Mouse (Mus musculus) forebrain, embryonic 11.5 days (tissue): ENCODE data around the gene Grk3. TPM values are rescaled to one million over a fixed set of nuclear protein-coding genes. Genes with fewer than 3 reads are reported as not detected.

Experiments
- ATAC-seq: fragments of 200-750 bp; cut with Nextera tagmentation; replicated peaks from 2 replicates; pipeline ENCODE4 v1.8.0; 2017; ENCODE audit warnings: moderate TSS enrichment; ENCODE audit not compliant: low FRiP score
- DNase-seq: peaks from one replicate; pipeline ENCODE4 v3.0.0-alpha.2; 2017; ENCODE audit warnings: low spot score
- H3K27ac ChIP-seq: fragments of 300-500 bp; sonication (generic); 2 replicates; pipeline ENCODE4 v1.5.1; 2014; ENCODE audit warnings: low read depth, low read length
- H3K27me3 ChIP-seq: fragments of 300-500 bp; sonication (generic); 2 replicates; pipeline ENCODE4 v1.6.1; 2014; ENCODE audit warnings: mild to moderate bottlenecking, low read length, mixed read lengths; ENCODE audit not compliant: control insufficient read depth, insufficient read depth
- H3K36me3 ChIP-seq: fragments of 300-500 bp; sonication (generic); 2 replicates; pipeline ENCODE4 v1.6.1; 2014; ENCODE audit warnings: mild to moderate bottlenecking, low read length, moderate library complexity, mixed read lengths; ENCODE audit not compliant: control insufficient read depth, insufficient read depth
- H3K4me1 ChIP-seq: fragments of 300-500 bp; sonication (generic); replicated peaks from 2 replicates; pipeline ENCODE4 v1.6.1; 2014; ENCODE audit warnings: low read length, mixed read lengths; ENCODE audit not compliant: control insufficient read depth, insufficient read depth
- H3K4me2 ChIP-seq: fragments of 300-500 bp; sonication (generic); 2 replicates; pipeline ENCODE4 v1.6.1; 2014; ENCODE audit warnings: low read depth, mild to moderate bottlenecking, low read length, moderate library complexity, mixed read lengths; ENCODE audit not compliant: severe bottlenecking
- H3K4me3 ChIP-seq: fragments of 300-500 bp; sonication (generic); 2 replicates; pipeline ENCODE4 v1.5.1; 2014; ENCODE audit warnings: low read depth, low read length
- H3K9ac ChIP-seq: fragments of 300-500 bp; sonication (generic); 2 replicates; pipeline ENCODE4 v1.6.1; 2014; ENCODE audit warnings: low read length
- H3K9me3 ChIP-seq: fragments of 300-500 bp; sonication (generic); 2 replicates; pipeline ENCODE4 v1.6.1; 2016; ENCODE audit warnings: low read length, mixed read lengths; ENCODE audit not compliant: control insufficient read depth
- WGBS: fragments of 180-500 bp; shearing (Covaris S2); extraction: QIAGEN DNeasy Blood & Tissue Kit; methylation state at CpG from one replicate; pipeline ENCODE4 v1.1.7; 2014; 5-methylcytosine and 5-hydroxymethylcytosine counted together
- polyA plus RNA-seq: library from polyadenylated mRNA; unstranded; fragments of >200 nt; fragmentation: Nextera tagmentation; extraction: Ambion mirVana; gene quantifications from 2 replicates; pipeline ENCODE4 v1.2.1, GENCODE M21; 2014

Grk3 gene
- polyA plus RNA-seq, 1 experiment from 2014 or later: 6.7 TPM

DNA sequence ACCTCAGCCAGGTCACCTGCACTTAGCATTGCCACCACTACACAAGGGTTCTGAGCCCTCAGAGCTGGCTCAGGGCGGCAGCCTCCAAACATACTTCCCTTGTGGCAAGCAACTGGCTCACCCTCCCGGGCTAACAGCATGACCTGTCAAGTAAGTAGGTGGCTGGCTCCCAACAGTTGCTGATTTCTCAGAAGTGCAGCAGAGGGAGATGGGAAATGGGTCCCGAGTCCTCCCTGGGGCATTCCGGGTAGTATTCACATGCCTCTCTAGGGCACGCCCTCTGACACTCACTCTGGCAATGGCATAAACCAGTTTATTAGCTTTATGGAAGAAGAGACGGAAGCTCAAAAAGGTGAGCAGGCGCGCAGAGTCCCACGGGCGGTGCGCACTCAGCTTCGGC is 74.6 kb downstream of the Grk3 start:
- DNase-seq (no peak), ATAC-seq (no peak)
- Histone ChIP-seq H3K27me3 (no peaks in the 10 kb centered on the region), H3K36me3 (no peaks in the 10 kb centered on the region), H3K4me2 (no peak overlapping the region), H3K4me3 (no peak overlapping the region), H3K9ac (no peak overlapping the region), H3K4me1 (peaks cover 4% of the 10 kb centered on the region; the same call in 1 of the 2 replicates), H3K9me3 (no peaks in the 10 kb centered on the region), H3K27ac (no peak overlapping the region)
- WGBS: 93% methylated on average over 12 of the region's 12 CpGs

DNA sequence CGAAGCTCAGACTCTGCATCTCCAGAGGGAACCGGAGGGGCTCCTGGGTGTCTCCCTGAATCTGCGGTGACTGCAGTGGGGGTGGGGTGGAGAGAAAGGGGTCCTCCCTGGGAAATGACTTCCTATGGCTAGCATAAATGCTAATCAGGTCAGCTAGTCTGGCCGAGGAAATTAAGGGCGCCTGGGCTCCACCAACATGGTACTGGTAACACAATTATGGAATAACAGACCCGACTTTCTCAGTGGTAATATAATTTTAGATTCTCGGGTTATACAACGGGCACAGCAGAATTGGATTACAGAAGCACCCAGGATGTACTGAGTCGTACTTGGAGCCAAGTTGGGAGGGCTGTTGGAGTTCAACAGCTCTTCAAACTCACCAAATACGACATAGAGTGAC is 79.0 kb downstream of the Grk3 start:
- H3K4me2 ChIP-seq: no peak overlapping the region
- no peak for ATAC-seq

DNA sequence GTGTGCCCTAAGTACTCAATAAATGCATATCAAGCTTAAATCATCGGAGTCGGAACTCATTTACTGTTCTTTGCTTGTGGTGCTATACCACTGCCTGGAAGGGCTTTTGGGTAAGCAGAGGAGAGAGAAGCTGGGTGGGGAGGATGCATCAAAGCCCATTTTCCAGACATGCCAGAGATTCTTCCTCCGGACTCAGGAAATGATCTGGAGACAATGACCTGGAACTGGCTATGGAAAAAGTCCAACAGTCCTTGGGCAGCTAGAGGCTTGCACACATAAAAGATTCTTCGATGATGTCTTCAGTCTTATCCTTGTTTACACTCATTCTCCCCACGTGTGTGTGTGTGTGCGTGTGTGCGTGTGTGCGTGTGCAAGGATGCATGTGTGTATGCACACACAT is 80.2 kb downstream of the Grk3 start:
- no peak for ATAC-seq
- no peak overlapping the region for H3K4me2 ChIP-seq

More for the DNA sequence above, 79.0 kb downstream of the Grk3 start:
- no peak for DNase-seq
- Histone ChIP-seq H3K36me3 (no peaks in the 10 kb centered on the region), H3K4me3 (no peak overlapping the region), H3K9ac (no peak overlapping the region), H3K4me1 (no peaks in the 10 kb centered on the region), H3K27me3 (no peaks in the 10 kb centered on the region), H3K9me3 (no peaks in the 10 kb centered on the region), H3K27ac (no peak overlapping the region)
- 87% methylated on average over 10 of the region's 10 CpGs for WGBS

GRCm38 (mm10) chr5:112932878-112933567 is 82.6 kb downstream of the Grk3 start:
- H3K9ac ChIP-seq: no peak overlapping the region
- DNase-seq (no peak), ATAC-seq (no peak)
- 81% methylated on average over 11 of the region's 11 CpGs for WGBS
- no peaks in the 10 kb centered on the region for H3K9me3 ChIP-seq
- no peaks in the 10 kb centered on the region for H3K4me1 ChIP-seq
- no peak overlapping the region for H3K4me2 ChIP-seq
- H3K4me3 ChIP-seq: no peak overlapping the region
- H3K36me3 ChIP-seq: no peaks in the 10 kb centered on the region
- H3K27me3 ChIP-seq: no peaks in the 10 kb centered on the region
- no peak overlapping the region for H3K27ac ChIP-seq

More for the DNA sequence above, 80.2 kb downstream of the Grk3 start:
- Histone ChIP-seq H3K4me1 (no peaks in the 10 kb centered on the region), H3K4me3 (no peak overlapping the region), H3K9ac (no peak overlapping the region), H3K36me3 (no peaks in the 10 kb centered on the region), H3K27me3 (no peaks in the 10 kb centered on the region), H3K27ac (no peak overlapping the region), H3K9me3 (no peaks in the 10 kb centered on the region)
- 91% methylated on average over 8 of the region's 8 CpGs for WGBS
- no peak for DNase-seq

GRCm38 (mm10) chr5:112931901-112932300 is 83.7 kb downstream of the Grk3 start:
- WGBS: 87% methylated on average over 5 of the region's 5 CpGs

GRCm38 (mm10) chr5:112928201-112928881 is 87.2 kb downstream of the Grk3 start:
- H3K4me1 ChIP-seq: no peaks in the 10 kb centered on the region
- no peak overlapping the region for H3K9ac ChIP-seq
- no peak for ATAC-seq
- no peaks in the 10 kb centered on the region for H3K9me3 ChIP-seq
- no peaks in the 10 kb centered on the region for H3K27me3 ChIP-seq
- 48% methylated on average over 10 of the region's 10 CpGs for WGBS
- no peaks in the 10 kb centered on the region for H3K36me3 ChIP-seq
- no peak for DNase-seq
- no peak overlapping the region for H3K4me3 ChIP-seq
- H3K27ac ChIP-seq: no peak overlapping the region
- H3K4me2 ChIP-seq: no peak overlapping the region

More at GRCm38 (mm10) chr5:112931901-112932300, 83.7 kb downstream of the Grk3 start:
- Histone ChIP-seq H3K27ac (no peak overlapping the region), H3K9me3 (no peaks in the 10 kb centered on the region), H3K9ac (no peak overlapping the region), H3K4me3 (no peak overlapping the region), H3K36me3 (no peaks in the 10 kb centered on the region), H3K4me1 (no peaks in the 10 kb centered on the region), H3K4me2 (no peak overlapping the region), H3K27me3 (no peaks in the 10 kb centered on the region)
- DNase-seq (no peak), ATAC-seq (no peak)

GRCm38 (mm10) chr5:112925422-112925821 is 90.2 kb downstream of the Grk3 start:
- Histone ChIP-seq H3K36me3 (no peaks in the 10 kb centered on the region), H3K9ac (no peak overlapping the region), H3K4me2 (no peak overlapping the region), H3K27me3 (no peaks in the 10 kb centered on the region), H3K9me3 (no peaks in the 10 kb centered on the region), H3K4me1 (no peaks in the 10 kb centered on the region), H3K4me3 (no peak overlapping the region), H3K27ac (no peak overlapping the region)
- ATAC-seq (no peak), DNase-seq (no peak)
- 95% methylated on average over 5 of the region's 5 CpGs for whole genome bisulfite sequencing

- H3K4me3 ChIP-seq: no peak overlapping the region
- no peaks in the 10 kb centered on the region for H3K4me1 ChIP-seq
- no peaks in the 10 kb centered on the region for H3K36me3 ChIP-seq
- ATAC-seq: no peak
- no peak for DNase-seq
- H3K9ac ChIP-seq: no peak overlapping the region
- no peak overlapping the region for H3K27ac ChIP-seq
- no peaks in the 10 kb centered on the region for H3K27me3 ChIP-seq
- no peaks in the 10 kb centered on the region for H3K9me3 ChIP-seq
- H3K4me2 ChIP-seq: no peak overlapping the region
- 91% methylated on average over 8 of the region's 8 CpGs for WGBS
Measured at GRCm38 (mm10) chr5:112924806-112925205, 90.8 kb downstream of the Grk3 start.

- ATAC-seq: no peak
- H3K4me3 ChIP-seq: no peak overlapping the region
- H3K36me3 ChIP-seq: no peaks in the 10 kb centered on the region
- no peak overlapping the region for H3K27ac ChIP-seq
- no peaks in the 10 kb centered on the region for H3K9me3 ChIP-seq
- H3K4me1 ChIP-seq: no peaks in the 10 kb centered on the region
- H3K9ac ChIP-seq: no peak overlapping the region
- no peaks in the 10 kb centered on the region for H3K27me3 ChIP-seq
- WGBS: 94% methylated on average over 14 of the region's 14 CpGs
- no peak overlapping the region for H3K4me2 ChIP-seq
- no peak for DNase-seq
Measured at GRCm38 (mm10) chr5:112923841-112924240, 91.8 kb downstream of the Grk3 start.
